Mouse (Mus musculus) lung, embryonic 15.5 days (tissue): ENCODE measurements at regions not wholly inside any gene's neighbourhood (a gene's known extent, or its start where the extent isn't known, plus 50 kb on each side); places are given as distances from the start of the nearest gene placed in this dataset.

ENCODE experiments used
- ATAC-seq: fragments of 200-750 bp; cut with Nextera tagmentation; 2 replicates; pipeline ENCODE4 v1.8.0; 2017; ENCODE audit warnings: moderate number of reproducible peaks, borderline replicate concordance; ENCODE audit not compliant: low FRiP score, low TSS enrichment; ENCODE audit errors: extremely low read depth
- H3K27ac ChIP-seq: fragments of 300-500 bp; sonication (generic); 2 replicates; pipeline ENCODE4 v1.5.1; 2015; ENCODE audit warnings: moderate library complexity, mild to moderate bottlenecking, inconsistent platforms
- H3K27me3 ChIP-seq: fragments of 300-500 bp; sonication (generic); 2 replicates; pipeline ENCODE4 v1.6.1; 2015; ENCODE audit warnings: inconsistent platforms
- H3K36me3 ChIP-seq: fragments of 300-500 bp; sonication (generic); 2 replicates; pipeline ENCODE4 v1.6.1; 2015; ENCODE audit warnings: inconsistent platforms
- H3K4me1 ChIP-seq: fragments of 300-500 bp; sonication (generic); 2 replicates; pipeline ENCODE4 v1.6.1; 2015; ENCODE audit warnings: inconsistent platforms
- H3K4me2 ChIP-seq: fragments of 300-500 bp; sonication (generic); 2 replicates; pipeline ENCODE4 v1.6.1; 2015; ENCODE audit warnings: inconsistent platforms, mild to moderate bottlenecking, moderate library complexity
- H3K4me3 ChIP-seq: fragments of 300-500 bp; sonication (generic); 2 replicates; pipeline ENCODE4 v1.5.1; 2015; ENCODE audit warnings: mild to moderate bottlenecking, inconsistent platforms
- H3K9ac ChIP-seq: fragments of 300-500 bp; sonication (generic); 2 replicates; pipeline ENCODE4 v1.6.1; 2015; ENCODE audit warnings: inconsistent platforms
- H3K9me3 ChIP-seq: fragments of 300-500 bp; sonication (generic); 2 replicates; pipeline ENCODE4 v1.6.1; 2016; ENCODE audit warnings: inconsistent platforms
- WGBS: fragments of 180-500 bp; shearing (Covaris S2); methylation state at CpG from one replicate; pipeline ENCODE4 v1.1.7; 2015; 5-methylcytosine and 5-hydroxymethylcytosine counted together

DNA sequence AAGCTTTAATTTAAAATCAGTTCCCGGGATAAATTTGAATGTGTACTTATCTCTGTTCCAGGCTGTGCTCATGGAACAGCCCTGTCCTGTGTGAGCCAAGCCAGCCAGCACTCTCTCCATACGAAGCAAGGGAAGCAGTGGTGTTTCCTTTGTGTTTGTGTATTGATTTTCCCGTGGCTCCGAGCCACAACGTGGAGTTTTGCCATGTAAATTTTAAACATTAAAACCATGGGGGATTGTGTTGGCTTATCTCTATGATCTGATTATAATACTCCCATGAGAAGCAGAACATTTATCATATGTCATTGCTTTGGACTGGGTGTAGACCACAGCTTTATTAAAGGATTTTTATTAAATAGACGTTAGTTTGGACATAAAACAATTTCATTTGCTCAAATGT, 106.1 kb upstream of the Npvf start:
- Histone ChIP-seq H3K9ac (no peak overlapping the region), H3K27me3 (no peaks in the 10 kb centered on the region), H3K4me2 (no peak overlapping the region), H3K9me3 (no peaks in the 10 kb centered on the region), H3K36me3 (no peaks in the 10 kb centered on the region), H3K4me3 (no peak overlapping the region), H3K27ac (no peak overlapping the region), H3K4me1 (no peaks in the 10 kb centered on the region)
- no peak for ATAC-seq
- 48% methylated on average over 6 of the region's 6 CpGs for WGBS

DNA sequence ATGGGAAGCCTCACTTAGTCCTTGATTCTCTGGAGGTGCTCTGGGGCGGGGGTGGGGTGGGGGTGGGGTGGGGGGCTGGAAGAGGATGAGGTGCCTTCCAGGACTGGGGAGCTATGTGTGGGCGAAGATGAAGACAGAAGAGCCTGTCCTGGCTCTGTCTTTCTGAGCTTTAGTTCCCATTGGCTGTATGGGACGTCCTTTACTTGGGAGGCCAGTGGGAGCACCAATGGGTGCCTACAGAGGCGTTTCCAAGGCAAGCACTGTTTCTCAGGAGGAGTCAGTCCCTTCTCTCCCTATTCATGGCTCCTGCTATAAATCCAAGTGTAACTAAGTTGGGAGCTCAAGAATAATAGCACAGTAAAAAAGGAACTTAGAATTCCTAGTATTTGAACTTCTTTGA, 108.9 kb upstream of the Npvf start:
- Histone ChIP-seq H3K9ac (no peak overlapping the region), H3K4me2 (no peak overlapping the region), H3K27ac (no peak overlapping the region), H3K36me3 (no peaks in the 10 kb centered on the region), H3K4me1 (peaks cover 10% of the 10 kb centered on the region; the same call in 1 of the 2 replicates), H3K9me3 (no peaks in the 10 kb centered on the region), H3K4me3 (no peak overlapping the region), H3K27me3 (no peaks in the 10 kb centered on the region)
- 67% methylated on average over 4 of the region's 4 CpGs for WGBS
- ATAC-seq, result no peak

DNA sequence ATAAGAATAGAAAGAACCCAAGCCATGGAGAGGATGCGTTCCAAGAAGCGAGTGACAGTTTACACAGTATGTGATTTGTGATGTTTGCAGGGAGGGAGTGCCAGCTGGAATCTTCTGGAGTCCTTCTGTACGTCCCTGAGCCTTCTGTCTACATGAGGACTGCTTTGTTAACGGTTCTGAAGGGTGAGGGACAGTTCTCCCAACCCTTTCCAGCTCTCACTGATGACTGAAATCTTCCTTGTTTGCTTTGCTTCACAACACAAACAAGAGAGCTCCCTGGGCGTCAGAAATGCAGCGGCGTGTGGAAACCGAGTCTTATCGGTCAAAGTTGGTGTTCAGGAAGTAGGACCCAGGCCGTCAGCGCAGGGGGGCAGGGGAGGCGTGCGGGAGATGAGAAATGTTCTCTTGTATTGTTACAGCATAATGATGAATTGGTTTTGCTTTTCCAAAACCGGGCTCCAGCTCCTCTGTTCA, 112.2 kb upstream of the Npvf start:
- Histone ChIP-seq H3K9ac (no peak overlapping the region), H3K4me1 (peaks cover 10% of the 10 kb centered on the region; the same call in 1 of the 2 replicates), H3K4me2 (0 out of 2 replicates have a peak overlapping the region, but pooled peaks have one; percentile 21), H3K27me3 (no peaks in the 10 kb centered on the region), H3K9me3 (no peaks in the 10 kb centered on the region), H3K36me3 (no peaks in the 10 kb centered on the region), H3K27ac (no peak overlapping the region), H3K4me3 (no peak overlapping the region)
- ATAC-seq, result peak; percentile 59; the same call in 1 of the 2 replicates
- whole genome bisulfite sequencing, result 31% methylated on average over 14 of the region's 14 CpGs

DNA sequence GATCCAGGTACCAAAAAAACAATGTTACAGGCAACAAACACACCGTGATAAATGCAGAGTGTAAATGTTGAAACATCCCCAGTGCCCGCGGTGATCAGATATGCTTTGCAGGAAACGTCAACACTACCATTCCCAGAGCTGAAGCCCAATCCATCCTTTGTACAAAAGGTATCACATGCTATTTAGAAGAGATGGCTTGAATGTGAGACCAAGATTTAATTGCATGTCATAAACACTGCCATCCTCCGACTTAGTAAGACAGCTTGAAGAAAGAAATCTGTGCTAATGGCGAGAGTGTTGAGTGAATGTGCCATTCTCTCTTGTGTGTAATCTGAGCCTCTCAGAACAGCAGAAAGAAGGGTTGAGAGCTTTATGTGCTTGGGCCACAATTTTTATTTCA, 112.9 kb upstream of the Npvf start:
- Histone ChIP-seq H3K9ac (no peak overlapping the region), H3K27ac (no peak overlapping the region), H3K36me3 (no peaks in the 10 kb centered on the region), H3K4me1 (peaks cover 10% of the 10 kb centered on the region; the same call in 1 of the 2 replicates), H3K9me3 (no peaks in the 10 kb centered on the region), H3K4me2 (no peak overlapping the region), H3K4me3 (no peak overlapping the region), H3K27me3 (no peaks in the 10 kb centered on the region)
- 41% methylated on average over 6 of the region's 6 CpGs for WGBS
- ATAC-seq, result no peak

DNA sequence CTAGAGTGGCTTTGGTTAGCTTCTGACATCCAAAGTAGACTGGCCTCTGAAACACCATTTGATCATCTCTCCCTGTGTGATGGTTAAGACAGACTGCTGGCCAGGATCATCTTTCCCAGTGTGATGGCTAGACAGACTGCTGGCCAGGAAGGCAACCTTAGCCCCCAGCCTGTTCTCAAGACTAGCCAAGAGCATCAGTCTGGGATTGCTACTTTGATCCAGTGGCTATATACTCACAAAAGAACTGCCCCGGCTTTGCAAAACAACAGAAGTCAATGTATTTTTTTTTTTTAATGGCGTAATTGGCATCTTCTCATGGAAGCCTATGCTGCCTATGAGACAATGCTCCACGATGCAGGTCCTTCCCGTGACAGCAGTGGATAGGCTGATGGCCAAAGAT, 113.6 kb upstream of the Npvf start:
- Histone ChIP-seq H3K4me1 (peaks cover 10% of the 10 kb centered on the region; the same call in 1 of the 2 replicates), H3K9ac (no peak overlapping the region), H3K27me3 (no peaks in the 10 kb centered on the region), H3K27ac (no peak overlapping the region), H3K4me3 (no peak overlapping the region), H3K36me3 (no peaks in the 10 kb centered on the region), H3K4me2 (no peak overlapping the region), H3K9me3 (no peaks in the 10 kb centered on the region)
- 88% methylated on average over 4 of the region's 4 CpGs for WGBS
- no peak for ATAC-seq

DNA sequence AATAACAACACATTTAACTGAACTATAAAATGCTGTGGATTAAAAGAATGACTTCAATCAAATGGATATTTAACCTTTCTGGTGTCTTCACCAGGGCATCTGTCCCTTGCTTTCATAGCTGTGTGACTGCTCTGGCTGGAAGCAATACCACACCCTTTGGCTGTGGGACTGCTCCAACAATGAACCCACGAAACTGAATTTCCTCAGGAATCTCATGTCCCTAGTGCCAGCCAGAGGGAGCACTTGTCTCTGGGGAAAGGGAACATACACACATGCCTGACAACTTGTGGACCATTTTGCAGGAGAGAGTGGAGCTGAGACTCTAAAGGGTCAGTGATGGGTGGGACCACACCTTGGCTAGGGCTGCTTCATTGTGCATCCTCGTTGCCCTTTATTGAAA, 114.9 kb upstream of the Npvf start:
- Histone ChIP-seq H3K4me2 (no peak overlapping the region), H3K27ac (no peak overlapping the region), H3K27me3 (no peaks in the 10 kb centered on the region), H3K9me3 (no peaks in the 10 kb centered on the region), H3K9ac (no peak overlapping the region), H3K4me1 (peaks cover 10% of the 10 kb centered on the region; the same call in 1 of the 2 replicates), H3K36me3 (no peaks in the 10 kb centered on the region), H3K4me3 (no peak overlapping the region)
- WGBS, result 82% methylated on average over 2 of the region's 2 CpGs
- no peak for ATAC-seq

DNA sequence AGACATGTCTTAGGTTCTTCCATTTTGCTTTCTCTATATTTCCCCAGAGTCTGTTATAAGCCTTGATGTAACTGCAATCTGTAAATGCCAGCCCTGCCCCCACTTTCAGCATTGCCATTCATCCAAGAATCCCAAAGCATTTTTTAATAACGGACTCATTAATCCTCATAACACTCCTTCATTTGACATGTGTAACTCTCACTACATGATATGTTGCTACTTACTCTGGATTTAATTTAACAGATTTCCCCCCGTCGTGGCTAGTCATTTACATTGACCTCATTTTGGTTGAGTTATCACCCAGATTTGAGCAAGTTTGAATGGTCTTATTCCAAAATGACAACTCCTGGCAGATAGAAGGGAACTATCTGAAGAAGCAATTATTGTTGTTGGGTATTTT, 116.2 kb upstream of the Npvf start:
- Histone ChIP-seq H3K9ac (no peak overlapping the region), H3K4me1 (peaks cover 10% of the 10 kb centered on the region; the same call in 1 of the 2 replicates), H3K9me3 (no peaks in the 10 kb centered on the region), H3K4me3 (no peak overlapping the region), H3K4me2 (no peak overlapping the region), H3K36me3 (no peaks in the 10 kb centered on the region), H3K27ac (no peak overlapping the region), H3K27me3 (no peaks in the 10 kb centered on the region)
- 70% methylated on average over 3 of the region's 3 CpGs for WGBS
- ATAC-seq, result no peak

DNA sequence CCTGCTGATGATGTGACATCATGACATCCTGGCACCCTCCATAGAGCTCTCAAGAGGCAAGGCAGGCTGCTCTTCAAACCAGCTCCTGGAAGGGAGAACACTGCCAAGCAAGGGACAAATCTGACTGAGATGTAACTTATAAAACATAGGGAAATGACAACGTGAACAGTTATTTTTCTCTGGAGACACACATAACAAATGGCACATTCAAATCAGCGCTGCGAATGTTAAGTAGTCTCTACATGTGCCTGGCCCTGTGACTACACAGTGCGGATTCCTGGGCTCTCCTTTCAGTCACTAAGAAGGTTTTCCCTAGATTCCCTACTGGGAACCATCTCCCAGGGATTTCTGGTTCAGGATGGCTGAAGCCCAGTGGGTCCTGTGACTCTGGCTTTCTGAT, 121.4 kb upstream of the Npvf start:
- WGBS, result 85% methylated on average over 4 of the region's 4 CpGs
- no peak overlapping the region for H3K4me2 ChIP-seq
- H3K27me3 ChIP-seq, result no peaks in the 10 kb centered on the region
- no peaks in the 10 kb centered on the region for H3K9me3 ChIP-seq
- no peak overlapping the region for H3K4me3 ChIP-seq
- H3K4me1 ChIP-seq, result peaks cover 13% of the 10 kb centered on the region
- no peaks in the 10 kb centered on the region for H3K36me3 ChIP-seq
- no peak overlapping the region for H3K9ac ChIP-seq
- ATAC-seq, result no peak
- no peak overlapping the region for H3K27ac ChIP-seq

DNA sequence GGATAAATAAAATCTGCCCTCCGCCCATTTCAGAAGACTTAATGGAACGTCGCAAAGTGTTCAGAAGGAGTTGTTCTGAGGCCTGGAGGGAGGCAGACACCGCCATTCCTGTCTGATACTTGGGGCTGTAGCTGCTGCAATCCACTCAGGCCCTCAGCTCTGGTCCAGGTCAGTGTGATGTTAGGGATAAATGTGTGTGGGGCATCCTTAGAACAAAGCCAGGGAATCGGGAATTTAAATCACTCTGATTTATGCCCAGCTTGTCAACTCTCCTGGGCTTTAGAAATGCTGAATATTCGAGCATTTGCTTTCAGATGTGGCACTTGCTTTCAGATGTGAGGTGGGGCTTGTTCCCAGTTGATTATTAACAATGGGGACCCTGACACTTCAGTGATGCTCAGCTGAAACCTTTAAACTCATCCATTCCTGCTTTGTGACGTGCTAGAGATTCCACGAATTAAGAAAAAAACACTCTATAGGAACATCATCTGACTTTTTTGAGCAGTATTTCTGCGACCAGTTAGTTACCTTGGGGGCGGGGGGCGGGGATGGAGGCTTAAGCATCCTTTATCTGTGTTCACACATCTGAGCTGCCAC, 122.1 kb upstream of the Npvf start:
- Histone ChIP-seq H3K9me3 (no peaks in the 10 kb centered on the region), H3K27me3 (no peaks in the 10 kb centered on the region), H3K9ac (no peak overlapping the region), H3K4me3 (no peak overlapping the region), H3K4me2 (peak overlapping the region; percentile 44), H3K36me3 (no peaks in the 10 kb centered on the region), H3K4me1 (peaks cover 13% of the 10 kb centered on the region), H3K27ac (no peak overlapping the region)
- no peak for ATAC-seq
- WGBS, result 61% methylated on average over 11 of the region's 11 CpGs

DNA sequence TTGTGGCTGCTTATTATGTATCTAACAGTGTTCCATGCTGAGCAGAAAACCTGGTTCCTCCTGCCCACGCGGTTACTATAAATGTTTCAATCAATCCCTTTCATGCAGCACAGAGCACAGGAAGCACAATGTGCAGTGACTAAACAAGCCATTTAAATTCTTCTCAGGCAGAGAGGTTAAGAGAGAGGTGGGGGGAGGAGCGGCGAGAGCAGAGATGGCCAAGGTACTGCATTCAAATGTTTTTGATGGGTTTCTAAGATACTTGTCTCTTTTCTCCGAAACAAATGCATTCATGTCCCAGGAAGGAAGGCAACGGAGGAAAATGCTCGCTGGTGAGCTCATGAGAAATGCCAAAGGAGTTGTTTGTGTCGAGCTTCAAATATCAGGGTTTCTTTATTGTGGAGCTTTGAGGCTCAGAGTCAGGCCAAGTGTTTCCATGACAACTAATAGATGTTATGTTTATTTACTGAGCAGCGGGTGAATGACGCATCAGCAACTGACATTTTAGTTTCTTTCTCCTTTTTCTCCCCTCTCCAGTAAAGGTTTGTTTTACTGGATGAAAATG, 122.8 kb upstream of the Npvf start:
- peaks cover 13% of the 10 kb centered on the region for H3K4me1 ChIP-seq
- no peak overlapping the region for H3K9ac ChIP-seq
- no peak overlapping the region for H3K27ac ChIP-seq
- WGBS, result 8% methylated on average over 10 of the region's 10 CpGs
- no peaks in the 10 kb centered on the region for H3K9me3 ChIP-seq
- no peak overlapping the region for H3K4me3 ChIP-seq
- H3K36me3 ChIP-seq, result no peaks in the 10 kb centered on the region
- H3K27me3 ChIP-seq, result no peaks in the 10 kb centered on the region
- peak overlapping the region; percentile 44 for H3K4me2 ChIP-seq
- no peak; the same call in 1 of the 2 replicates for ATAC-seq

DNA sequence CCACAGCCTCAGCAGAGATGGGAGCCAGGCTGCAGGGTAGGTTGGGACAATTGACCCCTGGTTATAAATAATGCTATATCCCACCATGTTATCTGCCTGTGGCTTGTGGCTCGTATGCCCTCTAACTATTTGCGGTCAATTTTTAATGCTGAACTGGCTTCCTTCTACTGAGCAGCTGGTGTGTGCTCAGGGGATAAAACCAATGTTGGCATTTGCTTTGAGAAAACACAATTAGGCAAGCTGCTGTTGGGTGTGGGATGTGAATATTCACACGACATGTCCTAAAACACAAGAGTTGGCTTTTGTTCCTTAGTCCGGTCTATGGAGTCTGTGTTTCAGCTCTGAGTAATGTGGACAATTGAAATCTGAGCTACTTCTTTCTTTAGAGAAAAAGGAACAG, 123.6 kb upstream of the Npvf start:
- 77% methylated on average over 4 of the region's 4 CpGs for WGBS
- H3K27me3 ChIP-seq, result no peaks in the 10 kb centered on the region
- no peak overlapping the region for H3K4me2 ChIP-seq
- no peak overlapping the region for H3K9ac ChIP-seq
- no peak overlapping the region for H3K27ac ChIP-seq
- no peak for ATAC-seq
- H3K4me3 ChIP-seq, result no peak overlapping the region
- H3K9me3 ChIP-seq, result no peaks in the 10 kb centered on the region
- no peaks in the 10 kb centered on the region for H3K36me3 ChIP-seq
- peaks cover 13% of the 10 kb centered on the region for H3K4me1 ChIP-seq

DNA sequence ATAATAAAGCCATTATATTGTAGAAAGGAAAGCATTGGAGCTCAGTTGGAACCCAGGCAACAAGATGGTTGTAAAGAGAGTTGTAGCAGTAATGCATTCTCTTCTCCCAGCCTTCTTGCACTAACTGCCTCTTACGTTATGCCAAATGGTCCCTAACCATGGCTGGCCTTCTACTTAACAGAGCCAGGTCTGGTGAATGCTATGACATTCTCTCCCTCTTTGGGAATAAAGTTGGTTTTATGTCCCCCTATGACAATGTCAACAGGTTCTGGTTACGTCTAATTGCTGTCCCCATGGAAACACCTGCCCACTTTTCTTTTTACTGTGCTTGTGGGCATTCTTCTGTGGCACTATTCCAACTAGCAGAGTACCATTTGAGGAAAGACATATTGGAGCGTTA, 126.4 kb upstream of the Npvf start:
- H3K4me2 ChIP-seq, result no peak overlapping the region
- no peaks in the 10 kb centered on the region for H3K27me3 ChIP-seq
- no peak overlapping the region for H3K9ac ChIP-seq
- no peaks in the 10 kb centered on the region for H3K9me3 ChIP-seq
- peaks cover 13% of the 10 kb centered on the region for H3K4me1 ChIP-seq
- WGBS, result 80% methylated on average over 3 of the region's 3 CpGs
- no peak for ATAC-seq
- H3K27ac ChIP-seq, result no peak overlapping the region
- no peak overlapping the region for H3K4me3 ChIP-seq
- no peaks in the 10 kb centered on the region for H3K36me3 ChIP-seq
